Mouse (Mus musculus) ES-Bruce4 (cell line): ENCODE measurements around the gene Vdr. TPM values are rescaled to one million over a fixed set of nuclear protein-coding genes. Genes with fewer than 3 reads are reported as not detected.
"Not testable (repeated sequence)": the region's sequence is repeated elsewhere in the genome, so short reads cannot be mapped to it uniquely, and the experiment has no call there.

Experiments
- H3K27ac ChIP-seq: 2 replicates; pipeline ENCODE4 v1.5.1; 2012; ENCODE audit warnings: low read length, inconsistent platforms; ENCODE audit not compliant: insufficient read depth
- H3K27me3 ChIP-seq: 2 replicates; pipeline ENCODE4 v1.6.1; 2012; ENCODE audit warnings: mild to moderate bottlenecking, low read length, inconsistent platforms; ENCODE audit not compliant: control insufficient read depth, poor library complexity, insufficient read depth, severe bottlenecking
- H3K36me3 ChIP-seq: 2 replicates; pipeline ENCODE4 v1.6.1; 2012; ENCODE audit warnings: inconsistent platforms, mild to moderate bottlenecking, low read length, moderate library complexity; ENCODE audit not compliant: control insufficient read depth, poor library complexity, insufficient read depth, severe bottlenecking
- H3K4me1 ChIP-seq: one replicate; pipeline ENCODE4 v1.8.1; 2011; ENCODE audit warnings: low read length; ENCODE audit not compliant: control insufficient read depth, insufficient read depth
- H3K4me3 ChIP-seq: 2 replicates; pipeline ENCODE4 v1.5.1; 2011; ENCODE audit warnings: low read depth, mild to moderate bottlenecking, low read length
- H3K9ac ChIP-seq: 2 replicates; pipeline ENCODE4 v1.6.1; 2012; ENCODE audit warnings: low read depth, mild to moderate bottlenecking, inconsistent platforms; ENCODE audit not compliant: poor library complexity, severe bottlenecking
- H3K9me3 ChIP-seq: replicated peaks from 2 replicates; pipeline ENCODE4 v1.6.1; 2012; ENCODE audit warnings: mild to moderate bottlenecking, low read length, inconsistent platforms; ENCODE audit not compliant: control insufficient read depth, poor library complexity, insufficient read depth, severe bottlenecking
- CTCF ChIP-seq: IDR thresholded peaks from one replicate; pipeline ENCODE4 v1.8.1; 2011; ENCODE audit warnings: low read depth, low read length
- EP300 ChIP-seq: IDR thresholded peaks from 2 replicates; pipeline ENCODE4 v1.6.1; 2011; ENCODE audit warnings: low read depth, low read length; ENCODE audit not compliant: insufficient read depth
- POLR2A ChIP-seq: IDR thresholded peaks from one replicate; pipeline ENCODE4 v1.8.1; 2011; ENCODE audit warnings: low read length; ENCODE audit not compliant: insufficient read depth
- polyA plus RNA-seq: library from polyadenylated mRNA; stranded (reverse); fragments of >200 nt; gene quantifications from 2 replicates; pipeline ENCODE4 v1.2.4, GENCODE M21; 2011; ENCODE audit warnings: low read depth; ENCODE audit not compliant: missing spikeins, insufficient read depth, insufficient read length

Gene Vdr
- polyA plus RNA-seq, 1 experiment, result 1.6 TPM

DNA sequence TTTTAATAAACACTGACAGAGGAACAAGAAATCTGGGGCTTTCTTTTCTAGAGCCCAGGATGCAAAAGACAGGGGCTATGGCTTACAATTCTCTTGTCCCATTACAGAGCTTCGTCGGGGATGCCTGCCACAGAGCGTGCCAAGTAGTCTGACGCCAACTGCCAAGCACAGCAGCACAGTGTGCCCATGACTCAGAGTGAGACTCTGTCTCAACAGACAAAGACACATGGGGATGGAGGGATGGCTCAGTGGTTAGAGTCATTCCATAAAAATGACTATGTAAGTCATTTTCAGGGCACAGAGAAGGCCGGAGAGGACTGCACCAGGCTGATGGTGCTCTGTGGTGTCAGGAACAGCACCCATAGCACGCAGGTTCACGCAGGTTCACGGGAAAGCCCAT lies 38.3 kb downstream of the Vdr start:
- Histone ChIP-seq H3K9ac (no peak overlapping the region), H3K36me3 (no peaks in the 10 kb centered on the region), H3K9me3 (no peaks in the 10 kb centered on the region), H3K4me1 (peaks cover 2% of the 10 kb centered on the region), H3K27me3 (no peaks in the 10 kb centered on the region), H3K4me3 (no peak overlapping the region), H3K27ac (no peak overlapping the region)
- TF ChIP-seq EP300 (no peak), CTCF (no peak), POLR2A (no peak)

DNA sequence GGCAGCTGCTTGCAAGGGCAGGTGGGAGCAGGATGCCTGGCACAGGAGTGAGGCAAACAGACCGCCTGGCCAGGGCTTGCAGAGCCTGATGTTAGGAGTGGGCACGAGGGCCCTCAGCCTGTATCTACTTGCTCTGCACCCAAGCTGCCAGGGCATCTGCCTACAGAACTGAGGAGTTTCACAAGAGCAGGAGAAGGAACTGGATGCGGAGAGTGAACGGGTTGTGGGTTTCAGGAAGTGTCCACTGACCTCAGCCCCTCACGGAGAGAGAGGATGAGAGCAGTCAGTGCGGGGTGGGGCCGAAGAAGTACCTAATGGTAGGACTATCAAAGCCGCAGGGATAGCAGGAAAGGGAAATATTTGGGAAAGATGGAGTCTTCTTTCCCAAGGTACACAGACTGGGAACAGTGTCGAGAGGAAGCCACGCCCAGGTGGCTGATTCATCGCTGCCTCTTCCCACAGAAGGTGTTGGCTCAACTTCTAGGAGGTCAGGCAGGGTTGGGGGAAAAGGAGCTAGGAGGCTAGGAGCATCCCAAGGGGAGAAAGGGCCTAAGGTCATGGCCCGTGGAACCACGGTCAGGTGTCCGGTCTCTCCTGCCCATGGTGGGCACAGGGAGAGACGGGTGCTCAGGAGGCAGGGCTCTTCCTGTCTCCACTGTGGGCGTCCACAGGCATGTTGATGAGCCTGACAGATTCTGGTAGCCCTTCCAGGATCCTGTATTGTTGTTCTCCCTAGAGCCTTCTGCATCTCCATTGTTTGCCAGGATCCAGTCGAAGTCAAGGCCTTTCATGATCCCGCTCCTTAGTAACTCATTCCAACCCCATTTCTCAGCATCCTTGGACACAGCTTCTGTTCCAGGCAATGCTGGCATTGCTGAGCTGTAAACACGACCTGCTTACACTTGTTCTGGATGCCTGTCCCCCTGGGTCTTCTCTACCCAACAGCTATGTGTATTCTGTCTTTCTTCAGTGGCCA lies 39.1 kb downstream of the Vdr start:
- H3K27ac ChIP-seq, result no peak overlapping the region
- H3K36me3 ChIP-seq, result no peaks in the 10 kb centered on the region
- no peaks in the 10 kb centered on the region for H3K27me3 ChIP-seq
- H3K4me3 ChIP-seq, result no peak overlapping the region
- no peak overlapping the region for H3K9ac ChIP-seq
- H3K9me3 ChIP-seq, result no peaks in the 10 kb centered on the region
- no peak for TF ChIP-seq EP300
- TF ChIP-seq CTCF, result no peak
- TF ChIP-seq POLR2A, result no peak
- no peaks in the 10 kb centered on the region for H3K4me1 ChIP-seq

DNA sequence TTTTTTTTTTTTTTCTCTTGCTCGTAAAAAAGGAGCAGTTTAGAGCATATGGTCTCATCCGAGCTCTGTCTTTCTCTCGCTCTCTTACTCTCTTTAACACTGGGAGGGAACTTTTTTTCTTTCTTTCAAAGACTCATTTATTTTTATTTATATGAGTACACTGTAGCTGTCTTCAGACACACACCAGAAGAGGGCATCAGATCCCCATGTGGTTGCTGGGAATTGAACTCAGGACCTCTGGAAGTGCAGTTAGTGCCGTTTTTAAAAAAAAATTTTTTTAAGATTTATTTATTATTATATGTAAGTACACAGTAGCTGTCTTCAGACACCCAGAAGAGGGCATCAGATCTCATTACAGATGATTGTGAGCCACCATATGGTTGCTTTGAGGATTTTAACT lies 40.3 kb downstream of the Vdr start:
- not testable (repeated sequence) for H3K9me3 ChIP-seq, H3K9ac ChIP-seq, H3K27me3 ChIP-seq, H3K27ac ChIP-seq, H3K4me1 ChIP-seq, H3K4me3 ChIP-seq, H3K36me3 ChIP-seq

GRCm38 (mm10) chr15:97868985-97869384 lies 41.4 kb downstream of the Vdr start:
- Histone ChIP-seq H3K27ac (no peak overlapping the region), H3K9ac (no peak overlapping the region), H3K4me1 (no peaks in the 10 kb centered on the region), H3K27me3 (no peaks in the 10 kb centered on the region), H3K4me3 (no peak overlapping the region), H3K36me3 (no peaks in the 10 kb centered on the region), H3K9me3 (no peaks in the 10 kb centered on the region)
- TF ChIP-seq POLR2A (no peak), EP300 (no peak), CTCF (no peak)

DNA sequence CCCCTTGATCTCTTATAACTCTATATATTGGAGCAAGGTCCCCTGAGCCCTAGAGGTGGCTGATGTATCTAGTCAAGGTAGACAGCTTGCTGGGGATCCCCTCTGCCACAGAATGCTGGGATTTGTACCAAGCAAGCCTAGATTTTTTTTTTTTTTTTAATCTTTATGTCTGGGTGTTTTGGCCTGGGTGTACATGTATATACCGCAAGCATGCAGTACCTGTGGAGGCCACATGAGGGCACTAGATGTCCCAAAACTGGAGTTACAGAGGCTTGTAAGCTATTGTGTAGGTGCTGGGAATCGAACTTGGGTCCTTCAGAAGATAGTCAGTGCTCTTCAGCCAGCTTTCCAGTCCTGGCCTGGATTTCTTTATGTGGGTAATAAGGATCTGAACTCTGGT lies 44.4 kb downstream of the Vdr start:
- no peak overlapping the region for H3K4me3 ChIP-seq
- no peaks in the 10 kb centered on the region for H3K9me3 ChIP-seq
- no peaks in the 10 kb centered on the region for H3K36me3 ChIP-seq
- H3K27ac ChIP-seq, result no peak overlapping the region
- TF ChIP-seq CTCF, result no peak
- TF ChIP-seq POLR2A, result no peak
- TF ChIP-seq EP300, result no peak
- no peaks in the 10 kb centered on the region for H3K27me3 ChIP-seq
- no peaks in the 10 kb centered on the region for H3K4me1 ChIP-seq
- no peak overlapping the region for H3K9ac ChIP-seq

GRCm38 (mm10) chr15:97865175-97865574 lies 45.3 kb downstream of the Vdr start:
- no peak overlapping the region for H3K4me3 ChIP-seq
- H3K36me3 ChIP-seq, result no peaks in the 10 kb centered on the region
- H3K4me1 ChIP-seq, result no peaks in the 10 kb centered on the region
- H3K27ac ChIP-seq, result no peak overlapping the region
- TF ChIP-seq POLR2A, result no peak
- no peak for TF ChIP-seq EP300
- TF ChIP-seq CTCF, result no peak
- no peaks in the 10 kb centered on the region for H3K27me3 ChIP-seq
- H3K9ac ChIP-seq, result no peak overlapping the region
- H3K9me3 ChIP-seq, result no peaks in the 10 kb centered on the region
